Mouse (Mus musculus) liver, embryonic 14.5 days (tissue): Measurements from ENCODE around the gene Decr2.

ENCODE experiments used
- CTCF ChIP-seq: IDR thresholded peaks from 2 replicates; pipeline ENCODE4 v1.5.1; 2016; ENCODE audit warnings: antibody characterized with exemption, low read depth, control low read depth
- EP300 ChIP-seq: IDR thresholded peaks from 2 replicates; pipeline ENCODE4 v1.6.1; 2016; ENCODE audit warnings: antibody characterized with exemption, low read depth

GRCm38 (mm10) chr17:26032037-26032436 lies 58.1 kb downstream of the Decr2 start:
- TF ChIP-seq EP300 (no peak), CTCF (no peak)
